15 mouse cellular contexts compared by ENCODE assay signal in the genomic region with DNA sequence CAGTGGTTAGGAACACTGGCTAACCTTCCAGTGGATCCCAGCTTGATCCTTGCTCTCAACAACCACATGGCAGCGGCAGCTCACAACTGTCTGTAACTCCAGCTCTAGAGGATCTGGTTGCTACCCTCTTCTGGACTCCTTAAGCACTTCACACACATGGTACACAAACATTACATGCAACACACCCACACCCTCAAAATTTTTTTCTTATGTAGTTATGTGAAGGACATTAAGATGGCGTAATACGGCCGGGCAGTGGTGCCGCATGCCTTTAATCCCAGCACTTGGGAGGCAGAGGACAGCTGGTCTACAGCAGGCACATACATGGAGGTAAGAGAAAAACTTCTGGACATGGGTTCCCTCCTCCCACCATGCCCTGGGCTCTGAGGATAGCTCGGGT.
"Had no signal": no experiment of that assay in that cellular context is flagged by ENCODE, and none has a peak within 500 bp of the region (broad histone marks: within the 10 kb centered on the region; RNA-seq: fewer than 3 reads in every experiment).

No protein-coding gene starts in this region.

- H3K4me2 ChIP-seq: limb, embryonic 12.5 days; limb, embryonic 15.5 days; liver, embryonic 11.5 days; midbrain, embryonic 12.5 days had no signal

- DNase-seq: kidney, adult 18-20 months; kidney, adult 9 months; kidney, postnatal 14 days; kidney, postnatal 4 days; left cerebral cortex, postnatal 4 days; liver, postnatal 0 days; thymus, adult 18-20 months; thymus, postnatal 36 days had no signal

- H3K27me3 ChIP-seq: limb, embryonic 12.5 days; limb, embryonic 15.5 days; midbrain, embryonic 12.5 days had no signal

- ATAC-seq: intestine, embryonic 16.5 days; liver, postnatal 0 days had no signal

- H3K4me1 ChIP-seq: limb, embryonic 12.5 days; limb, embryonic 15.5 days; midbrain, embryonic 12.5 days had no signal

- H3K9me3 ChIP-seq: limb, embryonic 12.5 days; limb, embryonic 15.5 days; midbrain, embryonic 12.5 days had no signal

- H3K27ac ChIP-seq: limb, embryonic 12.5 days; limb, embryonic 15.5 days; liver, embryonic 14.5 days; macrophage; midbrain, embryonic 12.5 days had no signal

- H3K4me3 ChIP-seq: limb, embryonic 12.5 days; limb, embryonic 15.5 days; midbrain, embryonic 12.5 days had no signal

- H3K9ac ChIP-seq: limb, embryonic 12.5 days; limb, embryonic 15.5 days; liver, embryonic 14.5 days; liver, postnatal 0 days; midbrain, embryonic 12.5 days had no signal
